Mouse (Mus musculus) heart, postnatal 0 days (tissue): ENCODE results near the gene Lpar2.

Experiments used
- CTCF ChIP-seq: IDR thresholded peaks from 2 replicates; pipeline ENCODE4 v1.5.1; 2016; ENCODE audit warnings: antibody characterized with exemption, control low read depth, low read depth
- EP300 ChIP-seq: IDR thresholded peaks from 2 replicates; pipeline ENCODE4 v1.6.1; 2016; ENCODE audit warnings: antibody characterized with exemption, low read depth

- TF ChIP-seq CTCF (no peak), EP300 (no peak)
Observed at GRCm38 (mm10) chr8:69870003-69870765, 48.0 kb downstream of the Lpar2 start.
